ENCODE assay signal across 8 mouse cellular contexts in genomic region chr9:56508835-56509451, GRCm38 (mm10).
DNase-seq lines count a peak whose midpoint lies in the region; ATAC-seq and TF ChIP-seq lines count a peak whose summit lies in the region.

No protein-coding gene starts in this region.

- no peak overlapping the region for H3K9ac ChIP-seq in intestine, embryonic 16.5 days (ENCODE audit: low read depth, low read length)
- H3K9ac ChIP-seq in intestine, embryonic 15.5 days, result no peak overlapping the region
- H3K9ac ChIP-seq in hindbrain, embryonic 11.5 days (ENCODE audit: low read depth, low read length), result no peak overlapping the region

- peak; percentile 22 for TF ChIP-seq POLR2A in myocyte (IDR thresholded peaks at IDR 0.05; ENCODE audit: insufficient read length, low read depth)

- H3K9me3 ChIP-seq in intestine, embryonic 16.5 days (ENCODE audit: control insufficient read depth, low read length), result no peaks in the 10 kb centered on the region
- H3K9me3 ChIP-seq in intestine, embryonic 15.5 days, result no peaks in the 10 kb centered on the region
- no peaks in the 10 kb centered on the region for H3K9me3 ChIP-seq in hindbrain, embryonic 11.5 days (ENCODE audit: control insufficient read depth, low read length)

- H3K4me3 ChIP-seq in intestine, embryonic 16.5 days (ENCODE audit: low read length), result no peak overlapping the region
- no peak overlapping the region for H3K4me3 ChIP-seq in intestine, embryonic 15.5 days (replicated peaks)
- no peak overlapping the region for H3K4me3 ChIP-seq in myocyte
- H3K4me3 ChIP-seq in hindbrain, embryonic 11.5 days (ENCODE audit: low read depth, low read length), result no peak overlapping the region

- 56% methylated on average over 11 of the region's 11 CpGs for WGBS in intestine, embryonic 16.5 days
- WGBS in intestine, embryonic 15.5 days, result 67% methylated on average over 11 of the region's 11 CpGs
- WGBS in hindbrain, embryonic 11.5 days, result 79% methylated on average over 11 of the region's 11 CpGs

- no peak overlapping the region for H3K4me2 ChIP-seq in intestine, embryonic 16.5 days (ENCODE audit: low read depth, low read length)
- no peak overlapping the region for H3K4me2 ChIP-seq in intestine, embryonic 15.5 days (replicated peaks)
- peak overlapping the region; percentile 86 for H3K4me2 ChIP-seq in myocyte (ENCODE audit: low read depth)
- H3K4me2 ChIP-seq in hindbrain, embryonic 11.5 days (replicated peaks; ENCODE audit: low read depth, low read length), result no peak overlapping the region

- DNase-seq in adrenal gland, postnatal 36 days, result peak; percentile 83 to 85
- peak; percentile 67 for DNase-seq in kidney, adult 9 months
- no peak for DNase-seq in hindbrain, embryonic 11.5 days (ENCODE audit: low spot score)
- DNase-seq in cerebellum, postnatal 36 days, result no peak
- no peak for DNase-seq in left cerebral cortex, postnatal 10 days (ENCODE audit: extremely low spot score in 1 of 2, low spot score in 2 of 2)

- ATAC-seq in intestine, embryonic 16.5 days, result no peak
- no peak for ATAC-seq in intestine, embryonic 15.5 days
- ATAC-seq in hindbrain, embryonic 11.5 days (ENCODE audit: low FRiP score), result no peak

- H3K79me2 ChIP-seq in myocyte (ENCODE audit: control insufficient read depth, insufficient read depth), result no peaks in the 10 kb centered on the region

- H3K27ac ChIP-seq in intestine, embryonic 16.5 days (ENCODE audit: low read length), result 0 out of 2 replicates have a peak overlapping the region, but pooled peaks have one; percentile 21
- H3K27ac ChIP-seq in intestine, embryonic 15.5 days, result no peak overlapping the region; the same call in 1 of the 2 replicates
- H3K27ac ChIP-seq in hindbrain, embryonic 11.5 days (ENCODE audit: low read depth, low read length), result no peak overlapping the region

- intact Hi-C loops in left cerebral cortex, postnatal 10 days (cut with DNase I), result loop anchor here (5.0 to 10.0 kb wide), 2 partner anchors 247 to 294 kb away; no protein-coding TSS in a partner anchor

- H3K36me3 ChIP-seq in intestine, embryonic 16.5 days (ENCODE audit: control insufficient read depth, insufficient read depth, low read length), result no peaks in the 10 kb centered on the region
- H3K36me3 ChIP-seq in intestine, embryonic 15.5 days, result no peaks in the 10 kb centered on the region
- no peaks in the 10 kb centered on the region for H3K36me3 ChIP-seq in myocyte (ENCODE audit: control insufficient read depth, insufficient read depth)
- H3K36me3 ChIP-seq in hindbrain, embryonic 11.5 days (ENCODE audit: control insufficient read depth, insufficient read depth, low read length), result no peaks in the 10 kb centered on the region

- peaks cover 16% of the 10 kb centered on the region for H3K4me1 ChIP-seq in intestine, embryonic 16.5 days (ENCODE audit: control insufficient read depth, insufficient read depth, low read length)
- peaks cover 31% of the 10 kb centered on the region for H3K4me1 ChIP-seq in intestine, embryonic 15.5 days (replicated peaks)
- peaks cover 4% of the 10 kb centered on the region; the same call in 1 of the 2 replicates for H3K4me1 ChIP-seq in hindbrain, embryonic 11.5 days (replicated peaks; ENCODE audit: control insufficient read depth, insufficient read depth, low read length)

- H3K27me3 ChIP-seq in intestine, embryonic 16.5 days (replicated peaks; ENCODE audit: control insufficient read depth, insufficient read depth, low read length), result no peaks in the 10 kb centered on the region
- H3K27me3 ChIP-seq in intestine, embryonic 15.5 days (replicated peaks), result no peaks in the 10 kb centered on the region
- H3K27me3 ChIP-seq in myocyte (ENCODE audit: control insufficient read depth, insufficient read depth, insufficient read length), result no peaks in the 10 kb centered on the region
- H3K27me3 ChIP-seq in hindbrain, embryonic 11.5 days (ENCODE audit: control insufficient read depth, insufficient read depth, low read length), result no peaks in the 10 kb centered on the region

- no peak overlapping the region for H3ac ChIP-seq in myocyte (ENCODE audit: control insufficient read depth, insufficient read length)

TF ChIP-seq in myocyte, 11 proteins besides CTCF, POLR2A, EP300 and RAD21:
- TF ChIP-seq E2F4 (IDR thresholded peaks at IDR 0.05; ENCODE audit: insufficient read depth), result no peak
- peak; percentile 70 for TF ChIP-seq CEBPB (IDR thresholded peaks at IDR 0.05; ENCODE audit: insufficient read depth, poor library complexity, severe bottlenecking)

Comparison
In these comparisons a context has a peak if more than half of its experiments do, and no peak if none do; other contexts are left out.
1. DNase-seq: peak in adrenal gland, postnatal 36 days (2 of 2) and kidney, adult 9 months (single experiment); none in hindbrain, embryonic 11.5 days (single experiment), cerebellum, postnatal 36 days (0 of 2) and left cerebral cortex, postnatal 10 days (0 of 2).